Mouse (Mus musculus): Measurements from ENCODE around the gene 1700029I15Rik.

1700029I15Rik gene

GRCm38 (mm10) chr2:92427882-92428281 lies 45.5 kb downstream of the 1700029I15Rik start:
- peak; percentile 57 for DNase-seq (ENCODE audit: low spot score)

DNA sequence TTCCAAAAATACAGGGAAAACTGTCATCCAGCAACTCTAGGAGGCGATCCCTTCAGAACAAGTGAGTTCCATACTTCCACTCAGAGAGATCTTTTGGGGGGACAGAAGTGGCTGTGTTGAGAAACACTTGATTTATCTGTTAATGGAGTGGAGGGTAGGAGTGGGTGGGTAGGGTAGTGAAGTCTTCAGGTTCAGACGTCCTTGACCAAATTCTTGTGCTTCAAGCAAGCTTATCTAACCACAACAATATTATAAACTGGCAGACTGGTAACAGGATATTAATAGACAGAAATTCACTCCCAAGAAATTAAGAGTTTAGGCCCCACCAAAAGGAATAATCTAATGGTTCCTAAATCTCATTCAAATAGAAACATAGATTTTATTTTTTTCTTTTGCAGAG lies 47.8 kb downstream of the 1700029I15Rik start:
- no peak for DNase-seq (ENCODE audit: low spot score)

GRCm38 (mm10) chr2:92430723-92431541 lies 48.6 kb downstream of the 1700029I15Rik start:
- peak; percentile 56 for DNase-seq (ENCODE audit: low spot score)

- DNase-seq (ENCODE audit: low spot score), result no peak
Observed at GRCm38 (mm10) chr2:92431611-92432179, 49.4 kb downstream of the 1700029I15Rik start.

- DNase-seq (ENCODE audit: low spot score), result peak; percentile 88
Observed at GRCm38 (mm10) chr2:92432299-92433295, 50.3 kb downstream of the 1700029I15Rik start.

DNA sequence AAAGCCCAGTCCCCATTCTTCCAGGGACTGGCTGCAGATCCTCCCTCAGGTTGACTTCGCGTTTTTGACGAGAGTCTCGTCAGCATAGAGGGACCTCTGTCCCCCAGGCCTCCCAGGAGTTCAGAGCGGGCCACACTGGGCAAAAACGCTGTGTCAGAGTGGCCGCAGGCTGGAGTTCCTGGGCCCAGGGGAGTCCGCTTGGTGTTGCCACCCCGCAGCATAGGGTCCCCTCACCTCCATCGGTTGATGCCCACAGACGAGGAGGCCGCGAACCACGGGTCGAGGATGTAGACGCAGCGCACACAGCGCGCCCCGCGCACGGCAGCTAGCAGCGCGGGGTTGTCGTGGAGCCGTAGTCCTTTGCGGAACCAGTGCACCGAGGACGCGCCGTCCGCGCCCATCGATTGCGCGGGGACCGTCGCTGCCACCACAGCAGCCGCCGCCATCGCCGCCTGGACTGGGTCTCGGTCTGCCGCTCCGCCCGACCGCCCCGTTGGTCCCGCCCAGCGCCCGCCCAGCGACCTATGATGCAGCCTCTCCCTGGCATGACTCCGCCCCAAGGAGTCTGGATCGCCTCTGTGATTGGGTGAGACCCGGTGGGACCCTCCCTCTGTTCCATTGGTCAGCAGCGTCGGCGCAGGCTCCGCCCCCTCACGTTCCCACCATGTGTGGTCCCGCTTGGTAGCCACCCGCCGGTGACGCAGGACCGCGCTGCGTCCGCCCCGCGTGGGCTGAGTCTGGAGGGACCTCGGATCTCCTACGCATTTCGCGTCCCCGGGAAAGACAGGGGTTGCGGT lies 51.4 kb downstream of the 1700029I15Rik start, which contains the start of gene Cry2:
Cry2 (minus strand) TSS at position 466 of the 797 bp plus-strand sequence.
- DNase-seq (ENCODE audit: low spot score), result peak; percentile 99

GRCm38 (mm10) chr2:92434375-92434745 lies 52.0 kb downstream of the 1700029I15Rik start:
- no peak for DNase-seq (ENCODE audit: low spot score)

GRCm38 (mm10) chr2:92435023-92435422 lies 52.7 kb downstream of the 1700029I15Rik start:
- DNase-seq (ENCODE audit: low spot score), result no peak

Data from testis, postnatal 10 days (tissue).